Mouse (Mus musculus) T-cell, adult 2 months (primary cell): ENCODE results near the gene Src.
"Not testable (repeated sequence)": the region's sequence is repeated elsewhere in the genome, so short reads cannot be mapped to it uniquely, and the experiment has no call there.

Experiments used
- DNase-seq: peaks from one replicate; pipeline ENCODE4 v3.0.0; 2022; ENCODE audit warnings: low spot score

Src gene

GRCm38 (mm10) chr2:157418206-157418605, at the start of gene Src:
TSS of gene Src (plus strand) at chr2:157418444.
- DNase-seq: no peak

GRCm38 (mm10) chr2:157371696-157372095, 46.5 kb upstream of the Src start:
- no peak for DNase-seq

GRCm38 (mm10) chr2:157373681-157374080, 44.6 kb upstream of the Src start:
- no peak for DNase-seq

GRCm38 (mm10) chr2:157375051-157375450, 43.2 kb upstream of the Src start:
- no peak for DNase-seq

GRCm38 (mm10) chr2:157375794-157376757, 42.2 kb upstream of the Src start:
- no peak for DNase-seq

DNA sequence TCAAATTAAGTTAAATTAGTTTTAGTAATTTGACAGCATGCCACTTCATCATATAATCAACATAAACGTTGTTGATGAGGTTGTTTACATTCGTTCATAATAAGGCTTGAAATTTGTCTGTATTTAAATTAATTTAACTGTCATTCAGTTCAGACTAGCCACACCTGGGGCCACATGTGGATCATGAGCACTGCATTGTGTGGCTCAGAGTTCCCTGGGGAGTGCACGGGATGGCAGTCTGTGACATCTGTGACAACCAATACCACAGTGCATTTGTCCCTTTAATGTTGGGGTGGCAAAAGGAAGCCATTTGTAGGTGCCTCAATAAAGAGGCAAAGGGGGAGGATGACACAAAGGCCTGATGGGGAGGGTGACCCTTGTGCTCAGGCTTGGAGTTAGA, 41.2 kb upstream of the Src start:
- no peak for DNase-seq

GRCm38 (mm10) chr2:157384836-157385235, 33.4 kb upstream of the Src start:
- no peak for DNase-seq

DNA sequence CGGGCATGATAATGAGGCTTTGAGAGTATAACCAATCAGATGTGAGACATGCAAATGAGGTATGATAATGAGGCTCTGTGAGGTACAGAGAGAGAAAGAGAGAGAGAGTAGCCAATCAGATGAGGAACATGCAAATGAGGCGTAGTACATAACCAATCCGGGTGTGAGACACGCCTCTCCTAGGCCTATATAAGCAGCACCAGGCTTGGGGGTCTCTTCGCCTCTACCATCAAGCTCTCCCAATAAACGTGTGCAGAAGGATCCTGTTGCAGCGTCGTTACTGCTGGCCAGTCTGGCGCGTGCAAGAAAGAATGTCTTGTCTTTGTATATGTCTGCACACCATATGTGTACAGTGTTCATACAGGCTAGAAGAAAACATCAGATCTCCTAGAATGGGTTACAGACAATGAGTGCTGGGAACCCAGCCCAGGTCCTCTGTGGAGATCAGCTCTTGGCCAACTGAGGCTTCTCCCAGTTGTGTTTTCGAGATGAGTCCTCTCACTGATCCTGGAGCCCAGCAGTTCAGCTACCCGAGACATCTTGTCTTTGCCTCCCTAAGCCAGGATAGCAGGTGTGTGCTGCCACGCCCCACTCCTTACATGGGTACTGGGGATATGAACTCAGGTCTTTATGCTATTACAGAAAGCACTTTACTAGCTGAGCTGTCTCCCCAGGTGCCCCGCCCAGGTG, 29.2 kb upstream of the Src start:
- DNase-seq: not testable (repeated sequence)

DNA sequence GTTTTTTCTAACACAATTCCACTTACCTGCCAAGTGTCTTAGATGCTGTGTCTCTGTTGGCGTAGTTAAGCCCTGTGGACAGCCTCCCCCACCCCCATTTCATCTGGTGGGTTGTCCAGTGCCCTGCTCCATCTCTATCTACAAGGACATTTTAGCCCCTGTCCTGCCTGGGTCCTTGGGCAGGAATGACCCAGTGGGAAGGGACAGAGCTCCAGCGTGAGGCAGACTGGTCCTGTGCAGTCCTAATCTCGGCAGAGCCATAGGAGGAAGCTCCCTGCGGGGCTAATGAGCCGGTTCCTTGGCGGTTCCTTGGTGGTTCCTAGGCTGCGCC, 28.7 kb upstream of the Src start:
- no peak for DNase-seq

GRCm38 (mm10) chr2:157392331-157392730, 25.9 kb upstream of the Src start:
- DNase-seq: no peak

DNA sequence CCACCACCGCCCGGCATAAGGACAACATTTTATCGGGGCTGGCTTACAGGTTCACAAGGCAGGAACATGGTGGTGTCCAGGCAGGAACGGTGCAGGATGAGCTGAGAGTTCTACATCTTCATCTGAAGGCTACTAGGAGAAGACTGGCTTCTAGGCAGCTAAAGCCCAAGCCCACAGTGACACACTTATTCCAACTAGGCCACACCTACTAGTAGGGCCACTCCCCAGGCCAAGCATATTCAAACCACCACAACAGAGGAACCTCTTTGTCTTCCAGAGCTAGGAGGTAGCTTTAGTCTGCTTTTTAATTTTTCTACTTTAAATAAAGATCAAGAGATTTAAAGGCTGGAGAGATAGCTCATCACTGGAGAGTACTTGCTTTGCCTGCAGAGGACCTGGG, 24.7 kb upstream of the Src start:
- no peak for DNase-seq

- DNase-seq: no peak
These were observed 23.4 kb upstream of the Src start for GRCm38 (mm10) chr2:157394868-157395267.

DNA sequence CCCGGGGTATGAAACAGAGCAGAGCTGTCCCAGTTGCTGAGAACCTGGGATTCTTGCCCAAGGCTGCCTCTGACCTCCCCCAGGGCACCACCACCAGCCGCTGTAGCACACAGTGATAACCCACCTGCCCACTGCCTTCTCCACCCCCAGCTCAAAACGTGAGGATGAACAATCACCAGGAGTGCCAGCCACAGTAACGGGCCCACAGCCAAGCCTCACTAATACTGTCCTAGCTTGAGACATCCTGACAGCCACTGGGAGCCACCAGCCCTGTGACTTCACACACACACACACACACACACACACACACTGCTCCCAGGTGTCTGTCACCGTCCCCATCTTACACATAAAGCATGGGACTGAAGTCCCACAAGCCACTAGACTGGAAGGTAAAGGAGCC, 22.9 kb upstream of the Src start:
- no peak for DNase-seq

GRCm38 (mm10) chr2:157395960-157396359, 22.3 kb upstream of the Src start:
- no peak for DNase-seq

DNA sequence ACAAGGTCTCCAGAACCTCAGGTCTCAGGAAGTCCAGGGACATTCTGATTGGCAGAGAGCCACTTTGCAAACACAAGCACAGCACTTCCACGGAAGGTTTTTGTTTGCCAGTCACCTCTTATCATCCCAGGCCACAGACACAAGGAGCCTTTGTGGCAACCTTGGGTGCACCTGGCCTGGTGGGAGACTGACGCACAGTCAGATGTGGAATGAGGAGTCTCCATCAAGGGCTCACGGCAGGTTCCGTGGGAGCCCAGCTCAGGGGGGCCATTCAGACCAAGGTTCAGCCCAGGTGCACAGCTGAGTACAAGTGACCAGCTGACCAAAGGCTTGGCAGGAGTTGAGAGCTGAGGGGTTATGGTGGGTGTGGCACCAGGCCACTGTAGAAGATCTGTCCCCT, 20.9 kb upstream of the Src start:
- DNase-seq: no peak

DNA sequence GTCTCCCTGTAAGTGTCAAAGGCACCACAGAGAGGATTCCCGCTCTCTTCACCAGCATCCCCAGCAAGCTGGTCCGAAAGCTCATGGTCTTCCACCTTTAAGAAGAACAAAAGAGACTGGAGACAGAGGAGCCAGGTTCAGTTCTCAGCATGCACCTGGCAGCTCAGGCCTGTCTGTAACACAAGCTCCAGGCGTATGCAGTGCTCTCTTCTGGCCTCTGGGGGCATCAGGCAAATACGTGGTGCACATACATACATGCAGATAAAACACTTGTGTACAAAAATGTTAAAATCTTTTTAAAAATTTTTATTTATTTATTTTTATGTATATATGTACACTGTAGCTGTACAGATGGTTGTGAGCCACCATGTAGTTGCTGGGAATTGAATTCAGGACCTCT, 19.7 kb upstream of the Src start:
- no peak for DNase-seq

DNA sequence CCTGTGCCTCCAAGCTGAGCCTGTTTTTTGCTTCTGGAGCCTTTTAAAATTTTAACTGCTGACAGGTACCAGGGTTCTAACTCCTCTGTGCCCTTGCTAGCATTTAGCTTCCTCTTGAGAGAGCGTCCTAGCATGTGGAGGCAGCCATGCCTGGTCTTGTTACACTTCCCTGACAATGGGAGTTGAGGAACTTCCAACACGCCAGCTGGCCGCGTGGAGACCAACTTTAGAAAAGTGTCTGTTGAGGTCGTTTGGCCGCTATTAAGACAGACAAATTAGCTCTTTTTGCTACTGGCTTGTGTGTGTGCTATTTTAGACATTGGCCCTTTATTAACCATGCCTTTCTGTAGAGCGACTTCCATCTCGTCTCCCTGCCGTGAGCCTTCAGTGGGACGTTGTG, 18.4 kb upstream of the Src start:
- DNase-seq: no peak

DNA sequence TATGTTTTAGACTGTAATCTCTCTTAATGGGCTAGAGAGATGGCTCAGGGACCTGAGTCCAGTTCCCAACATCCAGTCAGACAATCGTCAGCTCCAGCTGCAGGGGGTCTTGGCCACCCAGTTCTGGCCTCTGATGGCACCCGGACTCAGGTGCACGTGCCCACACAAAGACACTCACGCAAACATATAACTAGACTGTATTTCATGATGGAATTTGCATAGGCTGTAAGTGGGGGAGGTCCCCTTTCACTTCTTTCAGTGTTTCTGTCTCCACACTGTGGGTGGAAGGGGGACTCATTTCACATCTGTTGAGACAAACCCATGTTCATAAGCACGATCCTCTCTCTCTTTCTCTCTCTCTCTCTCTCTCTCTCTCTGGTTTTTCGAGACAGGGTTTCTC, 17.8 kb upstream of the Src start:
- DNase-seq: no peak

GRCm38 (mm10) chr2:157401261-157401660, 17.0 kb upstream of the Src start:
- DNase-seq: no peak

DNA sequence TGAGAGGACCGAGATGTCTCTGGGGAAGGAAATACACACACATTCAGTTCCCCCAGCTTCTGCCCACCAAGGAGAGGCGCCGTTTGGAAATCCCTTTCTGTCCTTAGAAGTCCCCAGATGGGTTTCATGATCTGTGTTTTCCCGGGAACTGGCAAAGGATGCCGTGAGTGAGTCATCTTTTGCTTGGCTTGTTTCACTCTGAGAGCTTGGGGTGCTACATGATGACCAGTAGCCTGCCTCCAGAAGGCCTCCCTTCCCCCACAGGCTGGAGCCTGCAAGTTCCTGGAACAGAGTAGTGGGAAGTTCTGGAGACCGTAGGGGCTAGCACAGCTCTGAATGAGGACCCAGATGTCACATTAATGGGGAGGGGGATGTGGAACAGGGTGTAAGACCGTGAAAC, 10.6 kb upstream of the Src start:
- DNase-seq: no peak

DNA sequence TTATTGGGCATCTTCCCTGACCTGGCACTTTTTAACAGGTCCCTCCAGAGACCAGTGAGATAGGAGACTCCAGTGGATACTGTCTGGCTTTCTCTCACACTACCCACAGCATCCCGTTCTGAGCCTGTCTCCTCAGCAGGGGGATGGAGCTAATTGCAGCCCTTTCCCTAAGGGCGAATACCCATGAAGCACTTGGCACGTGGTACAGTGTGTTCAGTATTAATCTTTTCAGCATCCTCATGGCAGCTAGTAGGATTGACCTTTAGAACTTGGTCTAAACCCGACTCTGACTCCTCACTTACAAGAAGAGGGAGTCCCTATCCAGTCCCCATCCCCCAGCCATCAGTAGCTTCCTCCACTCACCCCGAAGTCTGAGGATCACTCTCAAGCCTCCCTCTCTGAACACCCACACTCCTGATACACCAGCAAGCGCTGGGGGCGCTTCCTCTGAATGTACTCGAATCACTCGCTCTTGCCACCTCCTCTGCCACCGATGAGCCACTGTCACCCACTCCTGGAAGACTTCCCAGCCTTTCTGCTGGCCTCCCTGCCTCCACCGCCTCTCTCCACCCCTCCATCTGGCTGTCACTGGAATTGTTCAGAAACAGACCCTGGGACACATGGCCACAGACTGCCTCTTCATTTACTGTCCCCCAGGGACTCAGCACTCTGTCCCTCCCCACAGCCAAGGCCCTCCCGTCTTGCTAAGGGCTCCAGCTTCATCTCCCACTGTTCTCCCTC, 8.3 kb upstream of the Src start:
- DNase-seq: no peak

GRCm38 (mm10) chr2:157411151-157411693, 7.0 kb upstream of the Src start:
- DNase-seq: no peak

DNA sequence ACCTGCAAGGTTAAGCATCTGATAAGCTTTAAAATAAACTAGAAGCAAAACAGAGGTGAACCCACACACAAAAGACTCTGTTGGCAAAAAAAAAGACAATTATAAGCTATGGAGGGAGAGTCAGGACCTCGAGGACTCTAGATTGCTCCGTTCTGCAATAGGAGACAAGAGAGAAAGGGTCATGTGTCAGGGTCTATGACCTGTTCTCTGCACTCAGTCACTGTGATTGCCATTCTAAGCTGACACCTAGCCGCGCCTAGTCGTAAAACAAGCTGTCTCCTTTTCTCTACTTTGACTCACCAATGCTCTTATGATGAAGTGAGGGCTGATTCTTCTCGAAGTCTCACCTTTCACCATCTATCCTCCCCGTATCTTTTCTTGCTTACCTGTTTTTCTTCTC, 5.7 kb upstream of the Src start:
- no peak for DNase-seq
